Mouse (Mus musculus) bone marrow, adult 2 months (tissue): ENCODE measurements at regions not wholly inside any gene's neighbourhood (a gene's known extent, or its start where the extent isn't known, plus 50 kb on each side); places are given as distances from the start of the nearest gene placed in this dataset.

Experiments
- CTCF ChIP-seq: fragments of 200-500 bp; IDR thresholded peaks from 2 replicates; pipeline ENCODE4 v1.5.1; 2011; ENCODE audit warnings: low read length, control low read depth; ENCODE audit not compliant: control insufficient read depth, insufficient read depth
- POLR2A ChIP-seq: fragments of 200-500 bp; IDR thresholded peaks from 2 replicates; pipeline ENCODE4 v1.6.1; 2011; ENCODE audit warnings: low read depth, mild to moderate bottlenecking, control low read depth, low read length, borderline replicate concordance; ENCODE audit not compliant: control insufficient read depth

GRCm38 (mm10) chr4:101355431-101356092 lies 63.5 kb upstream of the Ak4 start:
- TF ChIP-seq POLR2A (no peak), CTCF (no peak)
